Mouse (Mus musculus): ENCODE data around the gene Camsap3. TPM values are rescaled to one million over a fixed set of nuclear protein-coding genes. Genes with fewer than 3 reads are reported as not detected.
"Not testable (repeated sequence)": the region's sequence is repeated elsewhere in the genome, so short reads cannot be mapped to it uniquely, and the experiment has no call there.

Camsap3 gene
- 1 to 10 TPM in 1 of 2 experiments, under 1 TPM in 1; 0.97 to 1.5 TPM for total RNA-seq (2021)
- long read RNA-seq, experiment 1, partial matches to known transcripts: 3 of 3 reads
- long read RNA-seq, experiment 1, other reads (novel, unspliced or antisense): 0 of 3 reads
- long read RNA-seq, experiment 2: 0 reads

GRCm38 (mm10) chr8:3586993-3587390 lies at the start of gene Camsap3:
Gene Camsap3, plus strand, starts transcription at chr8:3587293.
- no peak for DNase-seq

DNA sequence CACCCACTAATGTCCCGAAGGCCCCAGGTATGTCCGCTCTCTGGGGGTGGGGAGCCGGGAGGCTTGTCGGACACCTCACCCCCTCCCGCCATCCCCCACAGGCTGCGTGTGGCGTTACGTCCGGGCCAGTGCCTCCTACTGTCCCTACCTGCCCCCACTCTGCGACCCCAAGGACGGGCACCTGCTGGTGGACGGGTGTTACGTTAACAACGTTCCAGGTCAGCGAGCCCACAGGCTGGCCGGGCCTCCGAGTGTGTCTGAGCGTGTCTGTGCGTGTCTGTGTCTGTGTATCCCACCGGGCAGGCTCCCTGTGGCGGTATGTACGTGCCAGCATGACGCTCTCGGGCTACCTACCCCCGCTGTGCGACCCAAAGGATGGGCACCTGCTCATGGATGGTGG lies 49.4 kb upstream of the Camsap3 start:
- DNase-seq: no peak

GRCm38 (mm10) chr8:3539146-3539545 lies 47.9 kb upstream of the Camsap3 start:
- no peak for DNase-seq

- DNase-seq: no peak
These were observed 47.0 kb upstream of the Camsap3 start for GRCm38 (mm10) chr8:3540076-3540475.

- DNase-seq: no peak
These were observed 40.6 kb upstream of the Camsap3 start for GRCm38 (mm10) chr8:3546511-3546910.

DNA sequence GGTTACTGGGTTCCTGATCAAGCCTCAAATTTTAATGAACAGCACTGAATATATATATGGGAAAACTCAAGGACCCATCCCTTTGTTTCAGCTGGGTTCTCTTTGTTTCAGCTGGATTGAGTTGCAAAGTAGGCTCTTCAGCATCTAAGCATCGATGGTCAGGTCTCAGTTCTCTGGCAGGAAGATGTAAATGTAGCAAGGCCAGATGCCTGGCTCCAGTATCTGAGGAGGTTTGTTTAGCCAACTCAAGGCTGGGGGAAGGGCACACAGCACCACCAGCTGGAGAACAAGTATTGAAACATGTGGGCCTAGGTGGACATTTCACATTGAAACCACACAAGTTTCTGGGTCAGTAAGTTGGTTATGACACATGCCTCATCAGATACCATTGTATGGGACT lies 34.9 kb upstream of the Camsap3 start:
- DNase-seq: no peak

- DNase-seq: no peak
These were observed 31.0 kb upstream of the Camsap3 start for GRCm38 (mm10) chr8:3556114-3556513.

DNA sequence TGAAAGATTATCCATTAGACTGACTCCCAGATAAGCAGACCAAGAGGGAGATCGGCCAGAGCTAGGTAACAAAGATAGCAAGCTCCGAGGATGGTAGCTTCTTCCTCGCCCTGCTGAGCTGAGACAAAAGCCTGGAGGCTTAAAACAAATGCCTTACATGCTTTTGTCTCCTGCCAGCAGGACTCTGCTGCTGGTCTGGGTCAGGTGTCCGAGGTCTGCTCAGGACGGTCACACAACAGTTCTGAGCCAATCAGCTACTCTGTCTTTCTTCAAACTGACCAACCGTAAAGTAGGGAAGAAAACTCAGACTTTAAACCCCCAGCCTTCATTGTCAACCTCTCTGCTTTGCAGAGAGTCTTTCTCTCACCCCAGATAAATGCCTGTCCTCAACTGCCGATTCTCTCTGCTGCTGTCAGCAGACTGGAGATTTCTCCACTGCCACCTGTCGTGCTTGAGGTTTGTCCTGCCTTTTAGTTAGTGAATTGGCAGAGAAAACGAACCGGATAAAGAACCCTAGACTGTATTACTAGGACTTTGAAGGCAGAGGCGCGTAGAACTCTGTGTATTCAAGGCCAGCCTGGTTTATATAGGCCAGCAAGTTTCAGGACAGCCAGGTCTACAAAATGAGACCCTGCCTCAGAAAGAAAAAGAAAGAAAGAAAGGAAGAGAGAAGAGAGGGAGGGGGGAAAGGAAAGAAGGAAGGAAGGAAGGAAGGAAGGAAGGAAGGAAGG lies 19.3 kb upstream of the Camsap3 start, which contains the start of gene C330021F23Rik:
Gene C330021F23Rik, plus strand, starts transcription at position 350 of the 731 bp plus-strand sequence.
- DNase-seq: no peak

DNA sequence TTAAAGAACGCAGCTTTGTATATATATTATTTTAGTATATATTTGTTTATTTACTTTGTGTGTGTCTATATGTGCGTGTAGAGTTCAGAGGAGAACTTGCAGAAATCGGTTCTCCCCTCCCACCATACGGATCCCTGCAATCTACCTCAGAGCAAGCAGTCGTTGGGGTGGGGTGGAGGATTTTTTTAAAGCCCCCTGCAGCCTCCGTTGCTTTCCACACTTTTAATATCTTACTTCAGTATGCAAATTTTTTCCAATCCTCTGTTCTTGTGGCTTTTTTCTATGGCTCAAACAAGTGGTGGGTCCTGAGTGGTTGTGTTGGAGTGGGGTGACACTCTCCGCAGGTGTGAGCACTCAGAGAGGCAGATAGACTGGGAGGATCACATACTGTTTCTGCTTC lies 18.7 kb upstream of the Camsap3 start:
- no peak for DNase-seq

- no peak for DNase-seq
These were observed 17.3 kb upstream of the Camsap3 start for GRCm38 (mm10) chr8:3569784-3570183.

DNA sequence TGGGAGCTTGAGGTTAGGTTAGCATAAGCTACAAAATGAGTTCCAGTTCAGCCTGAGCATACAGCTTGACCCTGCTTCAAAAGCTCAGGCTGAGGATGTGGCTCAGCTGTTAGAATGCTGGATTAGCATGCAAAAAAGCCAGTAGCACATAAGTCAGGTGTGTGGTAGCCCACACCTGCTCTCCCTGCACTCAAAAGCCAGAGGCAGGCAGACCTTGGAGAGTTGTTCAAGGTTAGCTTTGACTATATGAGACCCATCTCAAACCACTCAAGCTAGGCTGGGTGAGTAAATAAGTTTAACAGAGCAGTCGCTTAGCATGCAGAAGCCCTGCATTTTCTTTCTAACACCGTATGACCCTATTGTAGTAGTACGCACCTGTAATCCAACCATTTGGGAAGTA lies 12.5 kb upstream of the Camsap3 start:
- DNase-seq: no peak

DNA sequence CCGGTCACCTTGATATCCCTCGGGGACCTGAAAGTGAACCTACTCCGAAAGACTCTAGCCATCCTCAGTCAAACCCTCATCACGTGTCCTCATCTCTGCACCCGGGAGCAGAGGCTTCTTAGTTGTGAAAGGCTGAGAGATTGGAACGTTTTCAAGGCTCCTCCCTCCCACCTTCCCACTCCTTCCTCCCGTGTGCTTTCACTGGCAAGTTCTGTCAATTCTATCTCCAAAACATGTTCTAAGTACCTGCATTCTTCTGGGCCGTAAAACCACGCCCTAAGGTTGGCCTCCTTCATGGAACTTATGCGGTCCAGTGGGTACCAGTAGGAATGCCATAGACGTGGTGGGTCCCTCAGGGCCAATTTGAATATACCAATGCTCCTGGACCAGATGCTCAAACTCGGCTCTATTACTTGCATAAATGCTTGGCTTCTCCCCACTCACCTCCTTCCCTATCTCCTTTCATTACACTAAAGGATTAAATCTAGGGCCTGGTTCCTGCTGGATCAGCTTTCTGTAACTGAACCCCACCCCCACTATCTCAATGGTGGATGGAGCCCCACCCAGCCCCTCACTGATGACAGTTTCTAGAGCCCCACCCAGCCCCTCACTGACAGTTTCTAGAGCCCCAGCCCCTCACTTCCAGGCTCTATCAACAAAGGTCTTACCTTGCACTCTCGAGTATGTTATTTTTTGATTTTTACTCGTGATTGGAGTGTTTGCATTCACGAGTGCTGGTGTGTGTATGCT lies 10.7 kb upstream of the Camsap3 start:
- no peak for DNase-seq

GRCm38 (mm10) chr8:3579390-3580364 lies 7.4 kb upstream of the Camsap3 start:
- no peak for DNase-seq

DNA sequence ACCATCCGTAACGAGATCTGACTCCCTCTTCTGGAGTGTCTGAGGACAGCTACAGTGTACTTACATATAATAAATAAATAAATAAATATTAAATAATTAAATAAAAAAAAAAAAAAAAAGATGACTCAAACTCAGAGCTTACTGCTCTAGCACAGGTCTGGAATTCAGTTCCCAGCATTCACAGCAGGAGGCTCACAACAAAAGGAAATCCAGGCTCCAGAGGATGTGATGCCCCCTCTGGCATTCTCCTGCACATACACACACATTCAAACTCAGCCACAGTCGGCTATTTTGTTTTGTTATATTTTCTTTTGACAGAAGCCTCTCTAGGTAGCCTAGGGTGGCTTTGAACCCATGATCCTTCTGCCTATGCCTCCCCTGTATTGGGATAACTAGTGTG lies 5.1 kb upstream of the Camsap3 start:
- DNase-seq: not testable (repeated sequence)

DNA sequence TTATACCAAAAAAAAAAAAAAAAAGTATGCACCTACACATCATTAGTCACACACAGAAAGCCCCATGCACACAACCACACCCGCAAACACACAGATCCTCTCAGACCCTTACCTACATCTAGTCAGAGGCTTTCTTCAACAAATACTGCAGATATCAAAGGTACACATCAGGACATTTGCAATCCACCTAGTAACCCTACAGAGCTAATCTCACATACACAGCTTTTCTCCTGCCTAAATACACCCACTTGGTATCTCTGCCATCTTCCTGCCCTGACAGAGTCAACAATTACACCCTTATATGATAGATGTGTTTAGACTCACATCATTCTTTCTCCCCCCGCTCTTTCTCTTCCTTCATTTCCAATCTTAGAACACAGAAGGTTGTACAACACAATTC lies 641 bp upstream of the Camsap3 start:
- DNase-seq: no peak

GRCm38 (mm10) chr8:3587391-3588257 lies 531 bp downstream of the Camsap3 start:
- no peak for DNase-seq

DNA sequence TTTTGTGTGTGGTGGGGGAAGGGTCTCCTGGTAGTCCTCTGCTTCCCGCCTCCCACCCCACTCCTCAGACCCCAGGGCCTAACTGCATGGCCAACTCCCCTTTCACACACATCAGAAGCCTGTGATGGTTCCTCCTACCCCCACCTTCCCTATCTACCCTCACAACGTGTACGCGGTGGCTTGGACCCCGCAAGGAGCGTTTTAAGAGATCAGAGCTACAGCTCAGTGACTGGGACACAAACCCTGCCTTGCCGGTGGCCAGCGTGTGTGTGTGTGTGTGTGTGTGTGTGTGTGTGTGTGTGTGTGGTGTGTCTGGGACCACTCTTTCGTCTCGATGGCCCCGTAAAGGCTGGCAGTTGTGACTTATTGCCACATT lies 1.2 kb downstream of the Camsap3 start:
- no peak for DNase-seq

DNA sequence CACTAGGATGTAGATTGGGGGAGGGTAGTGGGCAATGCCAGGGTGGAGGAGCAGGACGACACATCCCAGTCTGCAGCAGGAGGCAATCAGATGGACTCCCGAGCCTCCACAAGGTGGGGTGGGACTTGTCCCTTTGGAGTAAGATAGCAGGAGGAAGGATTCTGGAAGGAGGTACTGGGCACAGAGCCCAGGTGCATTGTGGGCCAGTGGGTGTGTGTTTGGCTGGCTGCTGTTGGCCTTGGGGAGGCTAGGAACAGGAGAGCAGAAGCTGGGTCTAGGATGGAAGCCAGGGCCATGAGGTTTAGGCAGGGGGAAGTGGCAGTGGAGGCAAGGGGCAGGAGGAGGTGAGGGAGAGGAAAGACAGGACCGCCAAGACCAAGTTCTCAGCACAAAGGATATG lies 6.4 kb downstream of the Camsap3 start:
- no peak for DNase-seq

GRCm38 (mm10) chr8:3594466-3594865 lies 7.4 kb downstream of the Camsap3 start:
- no peak for DNase-seq

DNA sequence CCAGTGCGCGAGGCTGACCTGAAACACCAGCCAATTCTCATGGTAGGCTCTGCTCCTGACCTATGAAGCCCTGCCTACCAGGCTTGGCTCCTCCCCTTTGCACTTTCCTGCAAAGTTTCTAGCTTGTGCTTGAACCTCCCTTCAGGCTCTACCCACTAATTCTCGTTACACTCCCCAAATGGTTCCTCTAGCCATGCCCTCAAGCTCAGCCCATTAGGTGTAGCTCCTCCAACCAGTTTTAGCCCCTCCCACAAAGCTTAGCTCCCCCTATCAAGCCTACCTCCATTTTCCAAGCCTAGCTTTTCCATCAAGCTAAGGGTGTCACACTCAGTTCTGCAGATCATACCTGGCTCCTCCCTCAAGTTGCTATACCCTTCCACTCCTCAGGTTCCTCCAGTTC lies 11.0 kb downstream of the Camsap3 start:
- DNase-seq: no peak

DNA sequence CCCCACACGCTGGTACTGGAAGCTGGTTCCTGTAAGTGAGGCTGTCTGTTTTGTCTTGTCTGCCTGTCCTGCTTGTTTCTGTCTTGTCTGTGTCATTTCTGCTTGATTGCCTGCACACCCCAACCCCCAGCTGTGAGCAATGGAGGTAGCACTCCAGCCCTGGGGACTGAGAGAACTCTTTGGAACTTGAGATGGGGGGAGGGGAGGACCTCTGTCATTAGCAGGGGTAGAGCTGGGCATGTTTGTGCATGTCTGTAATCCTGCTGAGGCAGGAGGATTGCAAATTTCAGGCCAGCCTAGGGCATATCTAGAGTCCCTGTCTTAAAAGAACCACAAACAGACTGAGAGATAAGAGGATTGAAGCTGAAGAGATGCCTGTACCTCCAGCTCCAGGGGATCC lies 12.1 kb downstream of the Camsap3 start:
- DNase-seq: no peak

Measured in gastrocnemius, postnatal 10 days (tissue).